11 mouse cellular contexts compared by ENCODE assay signal in genomic region chr11:95185700-95186099, GRCm38 (mm10). TPM values are rescaled to one million over a fixed set of nuclear protein-coding genes. Genes with fewer than 3 reads are reported as not detected.
DNase-seq lines count a peak whose midpoint lies in the region; ATAC-seq and TF ChIP-seq lines count a peak whose summit lies in the region.
"Had no signal": no experiment of that assay in that cellular context is flagged by ENCODE, and none has a peak within 500 bp of the region (broad histone marks: within the 10 kb centered on the region; RNA-seq: fewer than 3 reads in every experiment).

No protein-coding gene starts in this region.

- WGBS in lung, embryonic 14.5 days = 23% methylated on average over 11 of the region's 11 CpGs
- 27% methylated on average over 11 of the region's 11 CpGs for WGBS in embryonic facial prominence, embryonic 15.5 days

- H3K4me2 ChIP-seq in lung, embryonic 14.5 days = no peak overlapping the region
- no peak overlapping the region for H3K4me2 ChIP-seq in embryonic facial prominence, embryonic 15.5 days (replicated peaks)
- H3K4me2 ChIP-seq: hindbrain, embryonic 15.5 days had no signal

- H3K4me3 ChIP-seq in lung, embryonic 14.5 days (ENCODE audit: low read depth, low read length) = no peak overlapping the region
- H3K4me3 ChIP-seq in embryonic facial prominence, embryonic 15.5 days (replicated peaks) = no peak overlapping the region
- no peak overlapping the region for H3K4me3 ChIP-seq in left cerebral cortex, adult 2 months
- H3K4me3 ChIP-seq: hindbrain, embryonic 15.5 days; megakaryocyte, embryonic 14.5 days had no signal

- intact Hi-C loops in heart, postnatal 36 days (cut with DNase I) = no loop called here
- intact Hi-C loops in left cerebral cortex, adult 2 months (cut with DNase I) = no loop called here

- no peaks in the 10 kb centered on the region for H3K36me3 ChIP-seq in lung, embryonic 14.5 days (ENCODE audit: insufficient read depth)
- H3K36me3 ChIP-seq in embryonic facial prominence, embryonic 15.5 days = no peaks in the 10 kb centered on the region
- H3K36me3 ChIP-seq: hindbrain, embryonic 15.5 days had no signal

- H3K27me3 ChIP-seq in lung, embryonic 14.5 days (ENCODE audit: insufficient read depth, low read length) = no peaks in the 10 kb centered on the region
- no peaks in the 10 kb centered on the region for H3K27me3 ChIP-seq in embryonic facial prominence, embryonic 15.5 days
- H3K27me3 ChIP-seq: hindbrain, embryonic 15.5 days had no signal

- H3K9ac ChIP-seq in lung, embryonic 14.5 days = no peak overlapping the region
- no peak overlapping the region for H3K9ac ChIP-seq in embryonic facial prominence, embryonic 15.5 days
- H3K9ac ChIP-seq: hindbrain, embryonic 15.5 days had no signal

- H3K27ac ChIP-seq in lung, embryonic 14.5 days (ENCODE audit: low read depth) = peak overlapping the region; percentile 43; the same call in 1 of the 2 replicates
- peak overlapping the region; percentile 44; the same call in 1 of the 2 replicates for H3K27ac ChIP-seq in embryonic facial prominence, embryonic 15.5 days (replicated peaks)
- H3K27ac ChIP-seq in left cerebral cortex, adult 2 months = no peak overlapping the region
- H3K27ac ChIP-seq: hindbrain, embryonic 15.5 days had no signal

- peak; percentile 84 for ATAC-seq in lung, embryonic 14.5 days (ENCODE audit: insufficient read depth)
- no peak for ATAC-seq in embryonic facial prominence, embryonic 15.5 days (ENCODE audit: insufficient number of reproducible peaks, low FRiP score, low TSS enrichment, low read depth)

- no peak for TF ChIP-seq CTCF in lung, embryonic 14.5 days (IDR thresholded peaks at IDR 0.05; ENCODE audit: low read depth)
- no peak for TF ChIP-seq CTCF in left cerebral cortex, adult 2 months (IDR thresholded peaks at IDR 0.05)

- H3K4me1 ChIP-seq in lung, embryonic 14.5 days (ENCODE audit: insufficient read depth) = peaks cover 26% of the 10 kb centered on the region; the same call in 1 of the 2 replicates
- H3K4me1 ChIP-seq in embryonic facial prominence, embryonic 15.5 days = peaks cover 55% of the 10 kb centered on the region
- H3K4me1 ChIP-seq: megakaryocyte, embryonic 14.5 days had no signal

- H3K9me3 ChIP-seq in lung, embryonic 14.5 days (ENCODE audit: low read depth, low read length) = no peaks in the 10 kb centered on the region
- no peaks in the 10 kb centered on the region for H3K9me3 ChIP-seq in embryonic facial prominence, embryonic 15.5 days (replicated peaks)
- H3K9me3 ChIP-seq: hindbrain, embryonic 15.5 days; megakaryocyte, embryonic 14.5 days had no signal

- peak; percentile 77 for DNase-seq in lung, embryonic 14.5 days
- no peak for DNase-seq in lung, postnatal 36 days
- peak; percentile 10 to 21 for DNase-seq in heart, postnatal 36 days
- peak; percentile 51 to 81 for DNase-seq in lung, postnatal 4 days
- no peak for DNase-seq in cerebellum, adult 11 months
- DNase-seq in left cerebral cortex, adult 2 months (ENCODE audit: extremely low spot score in 1 of 2, low spot score in 2 of 2) = no peak
- DNase-seq: cerebellum, adult 11-12 months had no signal

RNA-seq across cellular contexts. Expression of gene Dlx4, which starts 39.6 kb away (rescaled TPM):
- polyA plus RNA-seq in lung, embryonic 14.5 days (2014; fragmentation: Nextera tagmentation; extraction: Ambion mirVana) = 0.31 and 0.57 TPM in 2 replicates
- polyA plus RNA-seq in embryonic facial prominence, embryonic 15.5 days (2015; fragmentation: Nextera tagmentation; extraction: Ambion mirVana) = 5.7 and 6.5 TPM in 2 replicates
- not detected for total RNA-seq in heart, postnatal 36 days (2021)
- total RNA-seq in left cerebral cortex, adult 2 months (2021) = not detected
- total RNA-seq: left cerebral cortex, postnatal 25 days had no signal
- polyA plus RNA-seq: hindbrain, embryonic 15.5 days had no signal

Comparison
In these comparisons a context has a peak if more than half of its experiments do, and no peak if none do; other contexts are left out.
1. DNase-seq: peak in lung, embryonic 14.5 days (single experiment), heart, postnatal 36 days (2 of 2) and lung, postnatal 4 days (2 of 2); none in lung, postnatal 36 days (single experiment), cerebellum, adult 11 months (single experiment) and left cerebral cortex, adult 2 months (0 of 2).